Mouse (Mus musculus) frontal cortex, postnatal 10 days (tissue): ENCODE data around the gene Slc28a1.
A peak's percentile ranks its signal among the peaks of the same experiment; 100 is the strongest.
"Not testable (repeated sequence)": the region's sequence is repeated elsewhere in the genome, so short reads cannot be mapped to it uniquely, and the experiment has no call there.

ENCODE experiments used
- DNase-seq, 2 experiments: peaks; one replicate each; pipeline ENCODE4 v3.0.0; 2022; ENCODE audit warnings: low spot score in 2 of 2, mixed read lengths in 1 of 2

Slc28a1 gene

DNA sequence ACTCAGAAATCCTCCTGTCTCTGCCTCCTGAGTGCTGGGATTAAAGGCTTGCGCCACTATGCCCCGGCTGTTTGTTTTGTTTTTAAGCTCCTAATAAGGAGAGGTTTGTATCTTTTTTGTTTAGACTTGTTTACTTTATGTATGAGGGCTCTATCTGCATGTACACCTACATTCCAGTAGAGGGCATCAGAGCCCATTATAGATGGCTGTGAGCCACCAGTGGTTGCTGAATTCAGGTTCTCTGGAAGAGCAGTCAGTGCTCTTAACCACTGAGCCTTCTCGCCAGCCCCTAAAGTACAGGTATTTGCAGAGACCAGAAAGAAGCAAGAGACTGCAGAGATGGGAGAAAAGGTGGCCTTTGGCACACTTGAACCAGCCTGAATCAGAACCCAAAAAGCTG lies 52.5 kb downstream of the Slc28a1 start:
- peak in 1 of 2 experiments; percentile 10 for DNase-seq

DNA sequence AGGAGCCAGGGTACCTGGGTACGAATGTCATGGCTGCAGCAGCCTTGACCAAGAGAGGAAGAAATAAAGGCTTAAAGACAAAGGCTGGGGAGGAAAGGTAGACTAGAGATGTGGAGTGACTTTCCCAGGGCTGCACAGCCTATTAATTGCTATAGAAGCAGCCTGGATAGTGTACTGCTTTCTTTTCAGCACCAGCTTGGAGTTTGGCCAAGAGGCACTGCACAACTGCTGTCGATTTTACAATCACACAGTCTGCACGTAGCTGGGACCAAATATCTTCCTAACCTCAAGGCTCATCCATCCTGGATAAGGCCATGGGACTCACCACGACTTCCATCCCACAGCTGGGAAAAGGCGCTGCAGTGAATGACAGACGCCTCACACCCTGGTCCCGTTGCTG lies 54.8 kb downstream of the Slc28a1 start:
- no peak for DNase-seq

DNA sequence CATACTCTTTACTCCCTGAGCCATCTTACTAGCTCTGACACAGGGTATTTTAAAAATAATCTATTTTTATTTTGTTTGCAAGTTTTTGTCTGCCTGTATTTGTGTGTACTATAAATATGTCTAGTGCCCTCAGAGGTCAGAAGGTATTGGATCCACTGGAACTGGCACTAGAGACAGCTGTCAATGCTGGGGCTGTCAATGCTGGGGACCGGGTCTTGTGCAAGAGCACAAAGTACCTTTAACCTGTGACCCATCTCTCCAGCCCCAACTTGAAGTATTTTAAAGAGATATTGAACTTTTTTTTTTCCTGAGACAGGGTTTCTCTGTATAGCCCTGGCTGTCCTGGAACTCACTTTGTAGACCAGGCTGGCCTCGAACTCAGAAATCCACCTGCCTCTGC lies 59.3 kb downstream of the Slc28a1 start:
- DNase-seq = no peak

- no peak for DNase-seq
These were observed 60.1 kb downstream of the Slc28a1 start for GRCm38 (mm10) chr7:81174654-81175053.

GRCm38 (mm10) chr7:81176187-81176769 lies 61.7 kb downstream of the Slc28a1 start:
- DNase-seq = no peak

DNA sequence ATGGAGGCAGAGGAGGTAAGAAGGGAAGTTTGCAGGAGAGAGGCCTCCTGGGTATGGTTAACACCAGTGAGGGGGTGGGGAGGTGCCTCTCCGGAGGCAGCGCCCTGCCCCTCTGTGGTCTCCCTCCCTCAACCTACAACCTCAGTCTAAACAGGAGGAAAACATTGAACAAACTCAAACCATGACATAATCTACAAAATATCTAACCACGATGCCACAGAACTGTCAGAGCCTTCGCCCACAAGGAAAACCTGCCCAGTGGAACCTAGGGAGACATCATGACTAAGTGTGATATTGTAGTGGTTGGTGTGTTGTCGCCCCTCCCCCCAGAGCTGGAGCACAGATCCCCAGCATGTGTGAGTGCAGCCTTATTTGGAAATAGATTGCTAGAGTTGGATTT lies 64.9 kb downstream of the Slc28a1 start:
- DNase-seq = peak in 1 of 2 experiments; percentile 26

DNA sequence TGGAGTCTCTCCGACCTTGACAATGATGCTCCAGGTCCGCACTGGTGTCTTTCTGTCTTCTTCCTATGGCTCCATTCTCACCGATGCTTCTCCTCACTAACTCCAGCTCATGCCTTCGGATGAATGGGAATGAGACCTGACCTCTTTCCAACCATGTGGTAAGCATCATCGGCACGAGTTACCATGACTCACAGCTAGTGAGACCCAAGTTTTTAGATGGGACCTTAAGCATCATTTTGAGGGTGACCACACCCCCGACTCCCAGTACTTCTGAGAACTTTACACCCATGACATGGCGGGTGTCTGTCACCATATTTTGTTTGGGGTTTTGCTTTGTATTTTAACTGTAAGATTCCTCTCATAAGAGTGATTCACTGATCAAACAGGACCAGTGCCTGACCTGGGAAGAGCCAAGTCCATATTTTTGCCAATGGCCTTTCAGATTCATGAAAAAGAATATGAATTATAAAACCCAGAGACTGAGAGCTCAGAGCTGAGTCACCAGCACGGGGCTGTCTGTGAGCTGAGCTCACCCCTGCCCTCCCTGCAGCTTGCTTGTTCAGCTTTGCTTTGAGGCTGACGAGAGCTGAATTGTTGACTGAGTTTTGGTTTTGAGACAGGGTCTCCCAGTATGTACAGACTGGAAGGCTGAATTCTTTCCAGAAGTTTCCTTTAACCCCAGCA lies 68.0 kb downstream of the Slc28a1 start:
- no peak for DNase-seq

DNA sequence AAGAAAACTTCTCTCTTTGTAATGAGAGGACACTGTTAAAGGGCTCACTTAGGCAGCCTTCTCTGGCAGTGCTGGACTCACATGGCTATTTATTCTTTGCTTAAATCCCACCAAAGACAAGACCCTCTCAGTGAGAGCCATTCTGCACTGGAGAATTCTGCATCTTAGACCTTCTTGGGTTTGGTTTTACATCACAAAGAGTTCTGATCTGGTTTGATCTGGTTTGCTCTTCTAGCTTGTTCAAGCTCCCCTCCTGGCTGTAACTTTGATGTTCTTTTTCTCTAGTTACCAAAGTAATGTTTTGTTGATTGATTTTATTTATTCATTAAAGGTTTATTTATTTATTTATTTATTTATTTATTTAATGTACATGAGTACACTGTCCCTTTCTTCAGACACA lies 68.6 kb downstream of the Slc28a1 start:
- DNase-seq = no peak

DNA sequence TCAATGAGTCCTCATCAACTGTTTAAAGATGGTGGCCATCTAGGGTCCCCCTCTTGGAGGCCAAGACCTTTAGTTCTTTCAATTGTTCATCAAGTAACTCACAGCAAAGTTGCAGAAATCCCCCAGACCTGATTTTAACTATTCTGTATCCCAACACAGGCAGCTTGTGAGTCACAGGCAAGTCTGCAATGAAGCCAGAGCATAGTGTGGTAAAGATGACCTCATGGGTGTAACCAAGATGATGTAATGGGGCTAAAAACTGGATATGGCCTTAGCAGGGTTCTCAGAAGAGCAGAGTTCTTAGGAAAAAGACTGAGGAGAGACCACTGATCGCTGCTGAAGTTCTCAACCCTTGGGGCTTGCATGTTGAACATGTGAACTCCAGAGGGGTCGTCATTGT lies 69.5 kb downstream of the Slc28a1 start:
- DNase-seq = no peak

DNA sequence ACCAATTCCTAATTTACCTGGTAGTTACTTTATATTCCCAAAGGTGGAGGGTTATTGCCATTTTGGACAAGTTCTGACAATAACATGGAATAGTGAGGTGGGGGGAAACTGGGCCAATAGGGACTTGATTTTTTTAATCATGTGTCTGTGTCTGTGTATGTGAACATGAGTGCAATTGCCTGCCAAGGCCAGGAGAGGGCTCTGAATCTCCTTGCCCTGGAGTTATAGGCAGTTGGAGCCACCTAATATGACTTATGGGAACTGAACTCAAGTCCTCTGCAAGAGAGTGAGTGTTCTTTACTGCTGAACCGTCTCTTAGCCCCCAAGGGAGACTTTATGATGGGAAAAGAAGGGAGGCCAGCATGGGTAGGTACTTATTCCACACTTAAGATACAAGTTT lies 70.1 kb downstream of the Slc28a1 start:
- DNase-seq = no peak

DNA sequence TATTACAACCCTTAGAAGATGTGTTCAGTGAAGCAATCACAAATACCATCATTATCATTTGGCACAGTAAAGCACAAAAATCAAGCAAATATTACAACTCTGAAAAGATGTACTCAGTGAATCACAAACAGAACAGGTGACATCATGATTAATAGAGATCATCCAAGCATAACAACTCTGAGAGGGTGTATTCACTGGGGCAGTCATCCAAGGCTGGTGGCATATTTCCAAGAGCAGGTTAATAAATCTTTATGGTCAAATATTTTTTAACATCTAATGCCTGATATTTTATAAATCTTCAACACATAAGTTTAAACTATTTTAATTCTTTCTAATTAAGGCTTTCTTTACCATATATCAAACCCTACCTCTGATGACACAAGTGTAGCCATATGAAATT lies 71.4 kb downstream of the Slc28a1 start:
- DNase-seq = not testable (repeated sequence)

- no peak for DNase-seq
These were observed 74.6 kb downstream of the Slc28a1 start for GRCm38 (mm10) chr7:81189180-81189579.

- no peak for DNase-seq
These were observed 80.9 kb downstream of the Slc28a1 start for GRCm38 (mm10) chr7:81195509-81195908.

GRCm38 (mm10) chr7:81196796-81197195 lies 82.2 kb downstream of the Slc28a1 start:
- DNase-seq = no peak

GRCm38 (mm10) chr7:81198538-81198937 lies 83.9 kb downstream of the Slc28a1 start:
- DNase-seq = no peak

GRCm38 (mm10) chr7:81199109-81199508 lies 84.5 kb downstream of the Slc28a1 start:
- no peak for DNase-seq

DNA sequence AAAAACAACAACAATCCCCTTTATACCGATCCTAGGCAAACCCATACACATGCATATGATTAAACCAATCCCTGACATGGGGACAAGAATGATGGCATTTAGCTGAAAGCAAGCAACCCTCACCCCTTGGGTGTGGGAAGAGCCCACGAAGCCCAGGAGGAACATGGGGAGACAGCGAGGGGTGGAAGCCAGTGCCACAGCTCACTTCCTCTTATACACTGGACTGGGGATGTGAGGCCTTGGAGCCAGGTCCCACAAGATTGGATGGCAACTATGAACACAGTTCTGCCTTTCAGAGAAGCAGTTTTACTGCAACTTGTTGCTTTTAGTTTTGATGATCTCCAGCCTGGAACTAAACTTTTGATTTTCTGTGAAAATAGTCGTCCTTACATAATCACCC lies 85.2 kb downstream of the Slc28a1 start:
- no peak for DNase-seq

GRCm38 (mm10) chr7:81202389-81202788 lies 87.8 kb downstream of the Slc28a1 start:
- DNase-seq = no peak

DNA sequence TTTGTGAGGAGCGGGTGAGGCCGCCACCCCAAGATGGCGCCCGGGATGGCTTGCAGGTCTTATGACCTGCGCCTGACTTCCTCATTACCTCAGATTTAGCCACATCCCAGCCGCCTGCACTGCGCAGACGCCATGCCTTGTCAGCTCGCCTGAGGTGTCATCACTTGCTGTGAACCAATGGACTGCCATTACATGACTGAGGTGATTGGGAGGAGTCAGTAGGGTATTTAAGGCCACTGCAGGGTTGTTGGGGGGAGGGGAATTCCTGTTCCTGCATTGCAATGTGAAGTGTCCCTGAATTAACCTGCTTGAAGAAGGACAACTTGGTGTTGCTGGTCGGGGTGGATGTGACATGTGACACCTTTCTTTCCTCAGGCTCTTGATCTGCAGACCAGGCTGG lies 89.0 kb downstream of the Slc28a1 start:
- DNase-seq = not testable (repeated sequence)

DNA sequence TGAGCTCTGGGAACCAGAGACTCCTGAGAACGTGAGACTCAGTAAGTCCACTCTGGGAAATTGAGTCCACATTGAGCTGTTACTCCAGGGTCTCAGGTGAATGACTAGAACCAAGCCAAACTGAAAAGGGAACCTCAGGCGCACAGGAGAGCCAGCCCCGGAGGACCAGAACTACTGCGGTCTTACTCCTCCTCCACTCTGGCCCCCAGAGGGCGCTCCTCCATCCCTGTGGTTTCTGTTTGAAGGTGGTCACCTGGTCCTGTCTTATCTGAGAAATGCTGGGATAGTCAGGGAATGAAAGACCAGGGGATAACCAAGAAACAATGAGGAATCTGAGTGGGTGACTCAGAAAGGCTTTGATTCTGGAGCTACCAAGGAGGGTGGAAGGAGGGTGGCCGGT lies 94.3 kb downstream of the Slc28a1 start:
- DNase-seq = peak in 1 of 2 experiments; percentile 32

DNA sequence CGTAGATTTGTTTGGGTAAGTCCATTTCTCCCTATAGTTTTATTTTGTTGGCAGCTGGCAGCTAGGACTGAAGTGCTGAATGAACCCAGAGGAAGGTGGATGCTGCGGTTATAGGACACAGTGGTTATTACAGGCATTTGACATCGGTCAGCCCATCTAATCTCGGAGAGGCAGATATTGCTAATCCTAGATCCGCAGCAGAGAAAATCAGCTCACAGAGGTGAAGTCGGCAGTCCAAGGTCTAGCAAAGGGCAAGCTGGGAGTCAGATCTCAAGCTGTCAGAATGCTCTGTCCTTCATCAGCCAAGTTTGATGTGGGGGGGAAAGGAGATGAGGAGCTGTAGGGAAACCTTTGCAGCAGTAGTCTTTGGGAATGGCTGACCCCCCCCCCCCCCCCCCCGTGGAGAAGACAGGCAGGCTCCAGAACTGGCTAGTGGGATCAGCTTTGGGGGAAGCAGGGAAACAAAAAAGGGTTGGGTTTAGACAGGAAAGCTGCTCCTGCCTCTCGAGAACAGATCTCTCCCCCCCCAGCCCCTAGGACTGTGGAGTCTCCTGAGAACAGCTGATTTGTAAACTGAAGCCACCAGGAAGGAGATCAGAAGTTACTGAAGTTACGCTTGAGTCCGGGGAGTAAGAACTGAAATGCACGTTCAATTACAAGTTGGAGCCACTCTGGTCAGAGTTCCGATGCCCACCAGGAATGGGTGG lies 95.5 kb downstream of the Slc28a1 start:
- DNase-seq = no peak

DNA sequence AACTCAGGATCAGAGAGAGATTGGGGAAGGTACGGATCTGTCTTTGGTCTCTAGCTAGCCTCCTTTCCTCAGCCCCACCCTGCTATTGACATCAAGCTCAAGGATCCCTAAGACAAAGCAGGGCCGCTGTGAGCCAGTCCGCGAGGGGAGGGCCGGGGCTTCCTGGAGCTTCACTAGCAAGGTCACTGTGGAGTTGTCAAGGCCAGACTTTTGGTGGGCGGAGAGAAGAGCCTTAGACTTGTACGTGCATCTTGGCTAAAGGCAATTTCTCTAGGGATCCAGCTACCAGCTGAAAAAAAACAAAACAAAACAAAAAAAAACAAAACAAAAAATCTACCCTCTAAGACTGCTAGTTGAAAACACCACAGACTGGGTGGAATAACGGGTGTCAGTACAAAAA lies 97.2 kb downstream of the Slc28a1 start:
- no peak for DNase-seq

DNA sequence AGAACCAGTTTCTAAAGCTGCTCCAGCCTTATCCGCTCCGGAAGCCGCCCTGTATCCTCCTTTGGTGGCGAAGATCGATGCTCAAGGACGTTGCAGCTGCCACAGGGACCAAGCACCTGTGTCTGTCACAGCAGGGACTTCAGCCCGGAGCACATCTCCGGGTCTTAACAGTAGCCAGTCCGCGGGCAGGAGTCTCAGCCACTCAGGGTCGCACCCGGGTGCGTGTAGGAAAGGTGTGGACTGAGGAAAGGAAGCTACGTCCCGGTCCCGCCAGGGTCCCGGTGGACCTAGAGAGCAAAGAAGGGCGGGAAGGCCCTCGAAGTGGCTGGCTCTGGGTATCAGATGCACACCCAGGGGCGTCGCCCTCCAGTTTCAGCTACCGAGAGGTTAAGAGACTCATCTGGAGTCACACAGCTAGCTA lies 97.7 kb downstream of the Slc28a1 start:
- DNase-seq = peak in 1 of 2 experiments; percentile 11
